Mouse (Mus musculus) heart, embryonic 12.5 days (tissue): ENCODE results near the gene Glis1. TPM values are rescaled to one million over a fixed set of nuclear protein-coding genes. Genes with fewer than 3 reads are reported as not detected.

Experiments used
- ATAC-seq: fragments of 200-750 bp; cut with Nextera tagmentation; 2 replicates; pipeline ENCODE4 v1.8.0; 2017; ENCODE audit warnings: moderate TSS enrichment, moderate library complexity; ENCODE audit not compliant: insufficient number of reproducible peaks, low FRiP score
- H3K27ac ChIP-seq: fragments of 300-500 bp; sonication (generic); 2 replicates; pipeline ENCODE4 v1.5.1; 2016; ENCODE audit warnings: mild to moderate bottlenecking, moderate library complexity; ENCODE audit not compliant: poor library complexity, severe bottlenecking
- H3K27me3 ChIP-seq: fragments of 300-500 bp; sonication (generic); replicated peaks from 2 replicates; pipeline ENCODE4 v1.6.1; 2016; ENCODE audit warnings: mild to moderate bottlenecking, moderate library complexity
- H3K36me3 ChIP-seq: fragments of 300-500 bp; sonication (generic); 2 replicates; pipeline ENCODE4 v1.6.1; 2016; ENCODE audit warnings: mild to moderate bottlenecking, moderate library complexity
- H3K4me1 ChIP-seq: fragments of 300-500 bp; sonication (generic); replicated peaks from 2 replicates; pipeline ENCODE4 v1.6.1; 2016; ENCODE audit warnings: mild to moderate bottlenecking
- H3K4me2 ChIP-seq: fragments of 300-500 bp; sonication (generic); 2 replicates; pipeline ENCODE4 v1.6.1; 2016; ENCODE audit warnings: mild to moderate bottlenecking, moderate library complexity
- H3K4me3 ChIP-seq: fragments of 300-500 bp; sonication (generic); 2 replicates; pipeline ENCODE4 v1.5.1; 2016; ENCODE audit warnings: mild to moderate bottlenecking
- H3K9ac ChIP-seq: fragments of 300-500 bp; sonication (generic); 2 replicates; pipeline ENCODE4 v1.6.1; 2016; ENCODE audit warnings: mild to moderate bottlenecking, moderate library complexity
- H3K9me3 ChIP-seq: fragments of 300-500 bp; sonication (generic); replicated peaks from 2 replicates; pipeline ENCODE4 v1.6.1; 2016; ENCODE audit warnings: mild to moderate bottlenecking, moderate library complexity
- WGBS: fragments of 180-500 bp; shearing (Covaris S2); methylation state at CpG from one replicate; pipeline ENCODE4 v1.1.7; 2016; 5-methylcytosine and 5-hydroxymethylcytosine counted together
- polyA plus RNA-seq: library from polyadenylated mRNA; unstranded; fragments of >200 nt; fragmentation: Nextera tagmentation; extraction: Ambion mirVana; gene quantifications from 2 replicates; pipeline ENCODE4 v1.2.1, GENCODE M21; 2016

Gene Glis1
- polyA plus RNA-seq, 1 experiment from 2014 or later, result 0.47 TPM

- H3K4me3 ChIP-seq, result no peak overlapping the region
- 79% methylated on average over 5 of the region's 5 CpGs for WGBS
- H3K36me3 ChIP-seq, result no peaks in the 10 kb centered on the region
- no peak overlapping the region for H3K27ac ChIP-seq
- H3K4me1 ChIP-seq, result peaks cover 14% of the 10 kb centered on the region
- H3K27me3 ChIP-seq, result peaks cover 63% of the 10 kb centered on the region
- H3K4me2 ChIP-seq, result no peak overlapping the region
- no peaks in the 10 kb centered on the region for H3K9me3 ChIP-seq
- H3K9ac ChIP-seq, result no peak overlapping the region
- ATAC-seq, result no peak
Measured at GRCm38 (mm10) chr4:107432717-107433116, 1.7 kb upstream of the Glis1 start.

GRCm38 (mm10) chr4:107433998-107434355 is 414 bp upstream of the Glis1 start:
- peak overlapping the region; percentile 57 for H3K4me3 ChIP-seq
- no peak for ATAC-seq
- peak overlapping the region; percentile 39; the same call in 1 of the 2 replicates for H3K9ac ChIP-seq
- H3K4me2 ChIP-seq, result peak overlapping the region; percentile 98
- H3K27me3 ChIP-seq, result peaks cover 67% of the 10 kb centered on the region
- WGBS, result 7% methylated on average over 15 of the region's 15 CpGs
- no peaks in the 10 kb centered on the region for H3K9me3 ChIP-seq
- peaks cover 14% of the 10 kb centered on the region for H3K4me1 ChIP-seq
- H3K36me3 ChIP-seq, result no peaks in the 10 kb centered on the region
- no peak overlapping the region for H3K27ac ChIP-seq

- WGBS, result 2% methylated on average over 47 of the region's 47 CpGs
- H3K9ac ChIP-seq, result peak overlapping the region; percentile 54
Measured at GRCm38 (mm10) chr4:107435238-107435946, 1.0 kb downstream of the Glis1 start.

GRCm38 (mm10) chr4:107436476-107436875 is 2.1 kb downstream of the Glis1 start:
- Histone ChIP-seq H3K4me2 (no peak overlapping the region), H3K36me3 (no peaks in the 10 kb centered on the region), H3K27me3 (peaks cover 85% of the 10 kb centered on the region), H3K9ac (no peak overlapping the region), H3K4me1 (peaks cover 22% of the 10 kb centered on the region), H3K9me3 (no peaks in the 10 kb centered on the region), H3K27ac (no peak overlapping the region), H3K4me3 (no peak overlapping the region)
- WGBS, result 87% methylated on average over 7 of the region's 7 CpGs
- no peak for ATAC-seq

More at GRCm38 (mm10) chr4:107435238-107435946, 1.0 kb downstream of the Glis1 start:
- no peak overlapping the region for H3K27ac ChIP-seq
- H3K4me1 ChIP-seq, result peaks cover 18% of the 10 kb centered on the region
- peaks cover 74% of the 10 kb centered on the region for H3K27me3 ChIP-seq
- peak overlapping the region; percentile 57 for H3K4me3 ChIP-seq
- no peak for ATAC-seq
- no peaks in the 10 kb centered on the region for H3K36me3 ChIP-seq
- H3K4me2 ChIP-seq, result peak overlapping the region; percentile 98
- H3K9me3 ChIP-seq, result no peaks in the 10 kb centered on the region

GRCm38 (mm10) chr4:107438741-107439140 is 4.3 kb downstream of the Glis1 start:
- Histone ChIP-seq H3K4me2 (no peak overlapping the region), H3K9me3 (no peaks in the 10 kb centered on the region), H3K9ac (no peak overlapping the region), H3K36me3 (no peaks in the 10 kb centered on the region), H3K27me3 (peaks cover 89% of the 10 kb centered on the region), H3K27ac (no peak overlapping the region), H3K4me3 (no peak overlapping the region), H3K4me1 (peaks cover 20% of the 10 kb centered on the region)
- ATAC-seq, result no peak
- 86% methylated on average over 8 of the region's 8 CpGs for WGBS

- 22% methylated on average over 13 of the region's 13 CpGs for WGBS
- peak overlapping the region; percentile 67 for H3K4me2 ChIP-seq
Measured at GRCm38 (mm10) chr4:107440306-107440705, 5.9 kb downstream of the Glis1 start.

GRCm38 (mm10) chr4:107442288-107442687 is 7.9 kb downstream of the Glis1 start:
- Histone ChIP-seq H3K4me3 (no peak overlapping the region), H3K27ac (no peak overlapping the region), H3K36me3 (no peaks in the 10 kb centered on the region), H3K27me3 (peaks cover 81% of the 10 kb centered on the region), H3K4me2 (no peak overlapping the region), H3K9ac (no peak overlapping the region), H3K9me3 (no peaks in the 10 kb centered on the region), H3K4me1 (0 out of 2 replicates have a peak, but pooled peaks cover 8% of the 10 kb centered on the region)
- no peak for ATAC-seq
- WGBS, result 76% methylated on average over 11 of the region's 11 CpGs

More at GRCm38 (mm10) chr4:107440306-107440705, 5.9 kb downstream of the Glis1 start:
- no peak overlapping the region for H3K27ac ChIP-seq
- H3K4me1 ChIP-seq, result peaks cover 13% of the 10 kb centered on the region; the same call in 1 of the 2 replicates
- ATAC-seq, result no peak
- H3K36me3 ChIP-seq, result no peaks in the 10 kb centered on the region
- no peaks in the 10 kb centered on the region for H3K9me3 ChIP-seq
- H3K4me3 ChIP-seq, result peak overlapping the region; percentile 39
- peak overlapping the region; percentile 50; the same call in 1 of the 2 replicates for H3K9ac ChIP-seq
- H3K27me3 ChIP-seq, result peaks cover 84% of the 10 kb centered on the region

GRCm38 (mm10) chr4:107442891-107443483 is 8.6 kb downstream of the Glis1 start:
- no peak for ATAC-seq

GRCm38 (mm10) chr4:107443621-107444020 is 9.2 kb downstream of the Glis1 start:
- WGBS, result 72% methylated on average over 11 of the region's 11 CpGs
- Histone ChIP-seq H3K36me3 (no peaks in the 10 kb centered on the region), H3K4me2 (no peak overlapping the region), H3K4me3 (no peak overlapping the region), H3K27ac (no peak overlapping the region), H3K4me1 (0 out of 2 replicates have a peak, but pooled peaks cover 8% of the 10 kb centered on the region), H3K9me3 (no peaks in the 10 kb centered on the region), H3K9ac (no peak overlapping the region), H3K27me3 (peaks cover 72% of the 10 kb centered on the region)
- no peak for ATAC-seq

More at GRCm38 (mm10) chr4:107442891-107443483, 8.6 kb downstream of the Glis1 start:
- Histone ChIP-seq H3K36me3 (no peaks in the 10 kb centered on the region), H3K4me2 (no peak overlapping the region), H3K27ac (no peak overlapping the region), H3K9me3 (no peaks in the 10 kb centered on the region), H3K9ac (no peak overlapping the region), H3K4me3 (no peak overlapping the region), H3K27me3 (peaks cover 78% of the 10 kb centered on the region), H3K4me1 (0 out of 2 replicates have a peak, but pooled peaks cover 8% of the 10 kb centered on the region)
- WGBS, result 69% methylated on average over 16 of the region's 16 CpGs

GRCm38 (mm10) chr4:107448481-107448880 is 14.1 kb downstream of the Glis1 start:
- Histone ChIP-seq H3K27me3 (peaks cover 52% of the 10 kb centered on the region), H3K36me3 (no peaks in the 10 kb centered on the region), H3K27ac (no peak overlapping the region), H3K9ac (no peak overlapping the region), H3K9me3 (no peaks in the 10 kb centered on the region), H3K4me1 (no peaks in the 10 kb centered on the region), H3K4me2 (no peak overlapping the region), H3K4me3 (no peak overlapping the region)
- 85% methylated on average over 6 of the region's 6 CpGs for WGBS
- no peak for ATAC-seq

- Histone ChIP-seq H3K9ac (no peak overlapping the region), H3K36me3 (no peaks in the 10 kb centered on the region), H3K4me1 (no peaks in the 10 kb centered on the region), H3K27me3 (peaks cover 42% of the 10 kb centered on the region; the same call in 1 of the 2 replicates), H3K4me2 (no peak overlapping the region), H3K27ac (no peak overlapping the region), H3K4me3 (no peak overlapping the region), H3K9me3 (no peaks in the 10 kb centered on the region)
- WGBS, result 71% methylated on average over 13 of the region's 13 CpGs
- no peak for ATAC-seq
Measured at GRCm38 (mm10) chr4:107449519-107449918, 15.1 kb downstream of the Glis1 start.
